Mouse (Mus musculus) lung, postnatal 0 days (tissue): ENCODE measurements around the gene Fam166a.

Source experiments
- CTCF ChIP-seq: IDR thresholded peaks from 2 replicates; pipeline ENCODE4 v1.5.1; 2016; ENCODE audit warnings: antibody characterized with exemption, mild to moderate bottlenecking
- EP300 ChIP-seq: IDR thresholded peaks from 2 replicates; pipeline ENCODE4 v1.6.1; 2016; ENCODE audit warnings: antibody characterized with exemption, mild to moderate bottlenecking, control low read depth

- TF ChIP-seq CTCF (no peak), EP300 (no peak)
Measured at GRCm38 (mm10) chr2:25218445-25218844, at the start of gene Fam166a.
